Comparison of ENCODE assay signal across 8 mouse cellular contexts in genomic region chr10:18407062-18407830, GRCm38 (mm10).
DNase-seq lines count a peak whose midpoint lies in the region; ATAC-seq and TF ChIP-seq lines count a peak whose summit lies in the region.

No protein-coding gene starts in this region.

- under 1% methylated on average over 21 of the region's 21 CpGs for WGBS in embryonic facial prominence, embryonic 12.5 days
- WGBS in heart, adult 2 months, result 1% methylated on average over 21 of the region's 21 CpGs
- under 1% methylated on average over 21 of the region's 21 CpGs for WGBS in limb, embryonic 12.5 days
- WGBS in midbrain, embryonic 13.5 days, result under 1% methylated on average over 21 of the region's 21 CpGs
- WGBS in stomach, embryonic 16.5 days, result under 1% methylated on average over 21 of the region's 21 CpGs

- no peaks in the 10 kb centered on the region for H3K9me3 ChIP-seq in embryonic facial prominence, embryonic 12.5 days
- H3K9me3 ChIP-seq in limb, embryonic 12.5 days, result no peaks in the 10 kb centered on the region
- no peaks in the 10 kb centered on the region for H3K9me3 ChIP-seq in midbrain, embryonic 13.5 days
- H3K9me3 ChIP-seq in stomach, embryonic 16.5 days (replicated peaks; ENCODE audit: control insufficient read depth, low read length), result no peaks in the 10 kb centered on the region

- intact Hi-C loops in heart, adult 2 months (cut with DNase I), result loop anchor here (5.0 kb wide), 1 partner anchor 35 kb away; no protein-coding TSS in a partner anchor

- no peak for TF ChIP-seq EP300 in heart, adult 2 months (IDR thresholded peaks at IDR 0.05; ENCODE audit: insufficient read depth, low read depth, low read length)

- peak; percentile 74 for TF ChIP-seq POLR2A in heart, adult 2 months (IDR thresholded peaks at IDR 0.05; ENCODE audit: insufficient read depth, low read depth, low read length)

- H3K4me3 ChIP-seq in embryonic facial prominence, embryonic 12.5 days, result peak overlapping the region; percentile 47
- peak overlapping the region; percentile 55 for H3K4me3 ChIP-seq in heart, adult 2 months
- H3K4me3 ChIP-seq in limb, embryonic 12.5 days (replicated peaks), result peak overlapping the region; percentile 46
- H3K4me3 ChIP-seq in midbrain, embryonic 13.5 days (replicated peaks), result peak overlapping the region; percentile 65
- H3K4me3 ChIP-seq in stomach, embryonic 16.5 days (replicated peaks; ENCODE audit: low read length), result peak overlapping the region; percentile 51

- H3K27ac ChIP-seq in embryonic facial prominence, embryonic 12.5 days, result peak overlapping the region; percentile 46
- H3K27ac ChIP-seq in heart, adult 2 months, result peak overlapping the region; percentile 66
- H3K27ac ChIP-seq in limb, embryonic 12.5 days, result peak overlapping the region; percentile 42; the same call in 1 of the 2 replicates
- H3K27ac ChIP-seq in midbrain, embryonic 13.5 days, result peak overlapping the region; percentile 68
- H3K27ac ChIP-seq in stomach, embryonic 16.5 days (ENCODE audit: low read length), result peak overlapping the region; percentile 77

- DNase-seq in 416B (ENCODE audit: low read depth), result peak; percentile 81
- DNase-seq in adrenal gland, postnatal 25 days, result peak; percentile 74
- DNase-seq in heart, adult 2 months, result peak; percentile 80 to 87
- peak; percentile 94 for DNase-seq in kidney, adult 11 months

- TF ChIP-seq CTCF in heart, adult 2 months (IDR thresholded peaks at IDR 0.05), result no peak

- H3K27me3 ChIP-seq in embryonic facial prominence, embryonic 12.5 days, result no peaks in the 10 kb centered on the region
- no peaks in the 10 kb centered on the region for H3K27me3 ChIP-seq in heart, adult 2 months (ENCODE audit: control insufficient read depth, insufficient read depth, low read length)
- no peaks in the 10 kb centered on the region for H3K27me3 ChIP-seq in limb, embryonic 12.5 days
- H3K27me3 ChIP-seq in midbrain, embryonic 13.5 days, result peaks cover 11% of the 10 kb centered on the region; the same call in 1 of the 2 replicates
- no peaks in the 10 kb centered on the region for H3K27me3 ChIP-seq in stomach, embryonic 16.5 days (ENCODE audit: control insufficient read depth, insufficient read depth, low read length)

- peak overlapping the region; percentile 49 for H3K9ac ChIP-seq in embryonic facial prominence, embryonic 12.5 days
- peak overlapping the region; percentile 40 for H3K9ac ChIP-seq in heart, adult 2 months (ENCODE audit: low read depth, low read length)
- H3K9ac ChIP-seq in limb, embryonic 12.5 days (replicated peaks), result peak overlapping the region; percentile 65
- H3K9ac ChIP-seq in midbrain, embryonic 13.5 days (replicated peaks), result peak overlapping the region; percentile 80
- peak overlapping the region; percentile 68 for H3K9ac ChIP-seq in stomach, embryonic 16.5 days (ENCODE audit: low read length)

- ATAC-seq in embryonic facial prominence, embryonic 12.5 days (ENCODE audit: insufficient number of reproducible peaks, insufficient read depth, low FRiP score, low TSS enrichment), result peak; percentile 86
- ATAC-seq in limb, embryonic 12.5 days (ENCODE audit: insufficient number of reproducible peaks, insufficient read depth, low FRiP score, low TSS enrichment, low read depth), result peak; percentile 90
- ATAC-seq in midbrain, embryonic 13.5 days, result peak; percentile 93
- ATAC-seq in stomach, embryonic 16.5 days (ENCODE audit: insufficient read depth, low FRiP score), result peak; percentile 95

- H3K4me1 ChIP-seq in embryonic facial prominence, embryonic 12.5 days, result peaks cover 30% of the 10 kb centered on the region
- peaks cover 2% of the 10 kb centered on the region; the same call in 1 of the 2 replicates for H3K4me1 ChIP-seq in heart, adult 2 months (ENCODE audit: control insufficient read depth, insufficient read depth, low read length)
- H3K4me1 ChIP-seq in limb, embryonic 12.5 days (replicated peaks), result peaks cover 35% of the 10 kb centered on the region
- peaks cover 45% of the 10 kb centered on the region for H3K4me1 ChIP-seq in midbrain, embryonic 13.5 days (replicated peaks)
- H3K4me1 ChIP-seq in stomach, embryonic 16.5 days (ENCODE audit: control insufficient read depth, insufficient read depth, low read length), result peaks cover 16% of the 10 kb centered on the region; the same call in 1 of the 2 replicates

- H3K36me3 ChIP-seq in embryonic facial prominence, embryonic 12.5 days, result no peaks in the 10 kb centered on the region
- H3K36me3 ChIP-seq in heart, adult 2 months (ENCODE audit: control insufficient read depth, insufficient read depth, low read length), result no peaks in the 10 kb centered on the region
- no peaks in the 10 kb centered on the region for H3K36me3 ChIP-seq in limb, embryonic 12.5 days
- H3K36me3 ChIP-seq in midbrain, embryonic 13.5 days, result no peaks in the 10 kb centered on the region
- no peaks in the 10 kb centered on the region for H3K36me3 ChIP-seq in stomach, embryonic 16.5 days (ENCODE audit: control insufficient read depth, insufficient read depth, low read length)

- H3K4me2 ChIP-seq in embryonic facial prominence, embryonic 12.5 days (replicated peaks), result peak overlapping the region; percentile 60
- peak overlapping the region; percentile 78 for H3K4me2 ChIP-seq in limb, embryonic 12.5 days
- H3K4me2 ChIP-seq in midbrain, embryonic 13.5 days (replicated peaks), result peak overlapping the region; percentile 71
- peak overlapping the region; percentile 76 for H3K4me2 ChIP-seq in stomach, embryonic 16.5 days (ENCODE audit: low read depth, low read length)

- 0 out of 2 replicates have a peak, but pooled peaks cover 1% of the 10 kb centered on the region for H3K79me2 ChIP-seq in heart, adult 2 months (replicated peaks; ENCODE audit: control insufficient read depth, insufficient read depth, low read length)

Comparison
In these comparisons a context has a peak if more than half of its experiments do, and no peak if none do; other contexts are left out.
1. Peak in every context shown above with its lines: DNase-seq, ATAC-seq, H3K4me3 ChIP-seq and H3K27ac ChIP-seq.